Mouse (Mus musculus) cerebellum, postnatal 10 days (tissue): Measurements from ENCODE around the gene Pglyrp4.
"Not testable (repeated sequence)": the region's sequence is repeated elsewhere in the genome, so short reads cannot be mapped to it uniquely, and the experiment has no call there.

Experiments used
- DNase-seq, 2 experiments: peaks; one replicate each; pipeline ENCODE4 v3.0.0; 2021; ENCODE audit warnings: mixed read lengths in 2 of 2

Gene Pglyrp4

GRCm38 (mm10) chr3:90726606-90727005 is at the start of gene Pglyrp4:
Gene Pglyrp4, plus strand, starts transcription at chr3:90726906.
- DNase-seq, result no peak

DNA sequence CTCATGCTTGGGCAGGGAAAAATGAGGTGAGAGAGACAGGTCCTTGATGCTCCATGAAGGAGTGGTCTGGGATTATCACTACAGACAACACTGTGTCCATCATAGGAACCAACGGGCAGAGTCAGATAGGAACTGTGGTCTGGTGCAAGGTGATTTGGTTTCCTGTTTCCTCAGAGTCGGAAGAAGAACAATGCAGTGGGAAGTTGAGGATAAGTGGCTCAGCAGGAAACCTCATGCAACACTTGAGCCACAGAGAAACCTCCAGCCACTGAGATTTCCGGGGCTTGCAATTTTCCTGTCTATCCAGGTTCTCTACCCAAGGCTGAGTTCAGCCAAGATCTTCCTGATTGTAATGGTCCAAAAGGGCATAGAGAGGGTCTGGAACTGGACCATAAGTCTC is 48.0 kb upstream of the Pglyrp4 start:
- DNase-seq, result no peak

- DNase-seq, result no peak
Measured at GRCm38 (mm10) chr3:90683929-90684328, 42.8 kb upstream of the Pglyrp4 start.

DNA sequence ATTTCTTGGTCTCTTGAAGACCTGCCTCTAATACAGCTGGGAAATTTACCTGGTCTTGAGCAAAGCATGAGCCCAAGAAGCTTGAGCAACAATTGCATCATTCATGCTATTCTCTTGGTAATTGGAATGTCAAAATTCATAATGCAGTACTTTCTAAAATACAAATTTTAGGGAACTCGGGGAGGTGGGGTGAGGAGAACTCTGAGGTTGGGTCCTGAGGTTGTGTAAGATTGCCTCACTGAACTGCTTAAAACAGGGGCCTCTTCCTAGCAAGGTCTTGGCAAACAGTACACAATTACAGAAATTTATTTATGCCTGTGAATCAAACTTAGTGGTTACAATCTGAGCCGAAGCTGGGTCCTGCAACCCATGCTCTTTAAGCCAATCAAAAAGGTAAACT is 39.9 kb upstream of the Pglyrp4 start:
- DNase-seq, result no peak

DNA sequence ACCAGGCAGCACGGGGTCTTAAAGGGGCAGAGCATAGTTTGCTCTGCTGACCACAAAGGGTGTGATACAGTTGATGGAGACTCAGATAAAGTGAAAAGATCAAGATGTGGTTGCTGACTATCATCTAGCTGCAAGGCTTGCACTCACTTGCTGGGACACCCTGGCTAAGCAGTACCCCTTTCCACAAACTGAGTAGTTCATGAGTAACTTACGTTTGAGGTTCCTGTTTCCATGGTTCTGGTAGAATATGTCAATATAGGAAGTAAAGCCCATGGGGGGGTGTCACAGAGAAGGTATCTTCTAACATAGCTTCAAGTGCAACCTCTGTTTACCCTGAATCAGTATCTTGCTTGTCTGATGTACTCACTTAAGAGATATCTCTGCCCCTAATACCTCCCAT is 33.2 kb upstream of the Pglyrp4 start:
- no peak for DNase-seq

DNA sequence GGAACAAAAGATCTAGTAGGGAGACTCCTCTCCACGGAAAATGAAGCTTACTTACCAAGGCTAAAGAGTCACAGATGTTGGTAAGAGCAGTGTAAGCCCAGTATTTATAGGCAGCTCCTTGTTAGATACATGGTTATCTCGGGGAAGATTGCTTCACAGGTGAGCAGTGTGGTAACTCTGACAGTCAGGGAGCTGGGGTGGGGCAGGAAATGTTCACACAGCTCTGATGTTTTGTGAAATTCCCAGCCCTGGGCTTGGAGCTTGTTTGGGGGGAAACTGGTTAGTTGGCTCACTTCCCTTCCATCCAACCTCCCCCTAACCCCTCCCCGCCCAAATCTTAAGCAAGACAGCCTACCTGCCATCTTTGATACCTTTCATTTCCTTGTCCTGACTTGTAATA is 31.1 kb upstream of the Pglyrp4 start, which contains the start of gene S100a9:
Gene S100a9, minus strand, starts transcription at position 109 of the 400 bp plus-strand sequence.
- no peak for DNase-seq

DNA sequence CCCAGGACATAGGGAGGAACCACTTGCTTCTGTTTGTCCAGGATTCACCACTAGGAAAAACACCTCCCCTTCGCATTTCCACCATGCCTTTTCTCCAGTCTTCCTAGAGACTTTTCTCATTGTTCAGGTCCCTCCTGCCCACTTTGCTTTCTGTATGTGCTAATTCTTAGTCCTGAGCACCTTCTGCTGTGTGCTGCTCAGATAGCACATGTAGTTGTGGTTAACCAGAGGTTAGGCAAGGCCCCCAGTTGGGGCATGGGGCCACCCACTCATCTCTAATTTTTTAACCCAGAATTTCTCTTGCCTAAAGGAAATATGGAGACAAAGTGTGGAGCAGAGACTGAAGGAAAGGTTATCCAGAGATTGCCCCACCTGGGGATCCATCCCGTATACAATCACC is 24.5 kb upstream of the Pglyrp4 start:
- DNase-seq, result no peak

GRCm38 (mm10) chr3:90708523-90709202 is 18.0 kb upstream of the Pglyrp4 start:
- DNase-seq, result peak; percentile 47 to 59

DNA sequence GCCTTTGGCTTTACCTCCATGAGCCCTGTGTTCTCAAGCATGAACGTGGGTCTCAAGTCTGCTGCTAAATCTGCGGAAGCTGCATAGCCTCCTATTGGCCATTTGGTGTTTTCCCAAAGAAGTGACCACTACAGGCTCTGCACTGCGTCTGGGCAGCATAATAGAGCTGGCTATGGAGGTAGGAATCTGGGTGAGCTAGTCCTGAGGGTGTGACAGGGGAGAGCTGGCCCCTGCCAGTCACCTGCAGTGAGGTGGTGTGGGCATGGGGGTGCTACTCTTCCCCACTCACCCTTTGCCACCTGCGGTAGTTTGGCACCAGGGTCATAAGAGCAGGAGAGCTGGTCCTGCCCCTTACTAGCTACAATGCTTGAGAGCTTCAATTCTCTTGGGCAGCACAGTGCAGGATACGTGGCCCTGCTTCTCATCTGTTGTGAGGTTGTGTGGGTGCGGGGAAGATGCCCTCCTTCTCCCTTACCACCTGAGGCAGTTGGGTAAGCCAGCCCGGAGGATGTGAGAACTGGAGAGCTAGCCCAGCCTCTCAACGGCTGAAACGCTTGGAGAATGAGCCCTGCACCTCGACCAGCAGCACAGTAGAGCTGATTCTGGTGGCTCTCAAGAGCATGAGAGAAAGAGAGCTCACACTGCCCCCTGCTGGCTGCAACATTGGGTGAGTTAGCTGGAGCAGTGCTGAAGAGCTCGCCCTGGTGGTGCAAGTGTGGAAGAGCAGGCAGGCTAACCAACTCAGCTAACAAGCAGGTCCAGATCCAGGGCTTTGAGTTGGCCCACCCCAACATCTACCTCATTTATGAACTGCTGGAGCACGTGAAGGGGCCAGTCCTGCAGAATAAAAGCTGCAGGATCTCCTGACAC is 16.9 kb upstream of the Pglyrp4 start:
- peak; percentile 89 to 91 for DNase-seq

DNA sequence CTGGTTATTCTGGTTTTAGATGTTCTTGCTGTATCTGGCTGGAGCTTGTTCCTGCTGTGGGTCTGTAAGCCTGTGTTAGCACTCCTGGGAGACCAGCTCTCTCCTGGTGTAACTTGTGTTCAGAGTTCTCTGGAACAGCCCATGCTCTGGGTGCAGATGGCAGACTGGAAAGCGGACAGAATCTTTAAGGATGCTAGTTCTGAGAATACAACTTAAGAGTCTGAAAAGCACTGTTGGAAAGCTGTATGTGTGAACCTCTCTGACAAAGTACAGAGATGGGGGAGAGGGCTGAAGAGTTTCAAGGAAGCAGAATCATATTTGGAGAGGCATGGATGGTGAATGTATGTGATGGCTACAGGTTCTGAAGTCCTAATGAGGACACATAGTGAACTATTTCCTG is 23.0 kb downstream of the Pglyrp4 start:
- DNase-seq, result no peak

DNA sequence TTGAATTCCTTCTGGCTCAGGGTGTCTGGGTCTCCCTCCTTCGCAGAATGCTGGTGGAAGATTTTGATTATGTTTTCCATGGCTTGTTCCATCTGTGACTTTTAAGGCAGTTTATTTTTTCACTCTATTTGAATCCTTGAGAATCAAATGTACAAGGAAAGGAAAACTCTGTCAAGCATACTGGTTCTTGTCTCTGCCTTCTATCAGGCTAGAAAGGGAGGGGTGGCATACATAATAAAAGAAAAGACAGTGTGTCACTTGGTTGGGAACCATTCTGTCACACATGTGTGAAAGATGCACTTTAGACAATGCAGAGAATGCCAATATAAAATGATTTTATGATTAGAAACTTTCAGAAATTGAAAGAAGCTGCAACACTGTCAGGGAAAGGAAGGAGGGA is 51.1 kb downstream of the Pglyrp4 start, which contains the start of gene Gm5849:
Gene Gm5849, minus strand, starts transcription at position 101 of the 400 bp plus-strand sequence.
- DNase-seq, result not testable (repeated sequence)
